Mouse (Mus musculus) heart, adult 9 months (tissue): ENCODE data around the gene Gm36210.
"Not testable (repeated sequence)": the region's sequence is repeated elsewhere in the genome, so short reads cannot be mapped to it uniquely, and the experiment has no call there.

Experiments
- DNase-seq, 2 experiments: peaks; one replicate each; pipeline ENCODE4 v3.0.0; 2022; ENCODE audit warnings: low spot score in 2 of 2

The Gm36210 gene

DNA sequence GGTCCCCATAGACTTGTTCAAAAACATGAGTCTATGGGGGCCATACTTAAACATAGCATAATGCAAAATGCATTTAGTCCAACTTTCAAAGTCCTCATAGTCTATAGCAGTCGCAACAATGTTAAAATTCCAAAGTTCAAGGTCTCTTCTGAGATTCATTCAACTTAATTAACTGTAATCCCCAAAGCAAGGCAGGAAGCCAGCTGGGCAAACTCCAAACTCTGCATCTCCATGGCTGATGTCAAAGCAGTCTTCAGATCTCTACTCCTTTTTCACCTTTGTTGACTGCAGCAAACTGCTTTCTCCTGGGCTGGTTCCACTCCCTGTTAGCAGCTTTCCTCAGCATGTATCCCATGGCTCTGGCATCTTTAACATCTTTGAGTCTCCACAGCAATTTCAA, 27.3 kb downstream of the Gm36210 start:
- DNase-seq: not testable (repeated sequence)

DNA sequence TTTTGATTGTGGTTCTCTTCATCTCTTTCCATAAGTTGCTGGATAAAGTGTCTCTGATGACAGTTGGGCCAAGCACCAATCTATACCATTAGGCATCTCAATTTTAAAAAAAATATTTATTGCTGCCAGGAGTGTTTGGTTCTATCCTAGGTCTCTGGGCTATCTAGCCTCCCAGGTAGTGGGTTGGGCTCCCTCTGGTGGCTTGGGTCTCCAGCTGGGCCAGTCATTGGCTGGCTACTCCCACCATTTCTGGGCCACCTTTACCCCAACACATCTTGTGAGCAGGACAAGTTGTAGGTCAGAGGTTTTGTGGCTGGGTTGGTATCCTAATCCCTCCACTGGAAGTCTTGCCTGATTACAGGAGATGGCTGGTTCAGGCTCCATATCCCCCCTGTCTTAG, 28.1 kb downstream of the Gm36210 start:
- DNase-seq: no peak

DNA sequence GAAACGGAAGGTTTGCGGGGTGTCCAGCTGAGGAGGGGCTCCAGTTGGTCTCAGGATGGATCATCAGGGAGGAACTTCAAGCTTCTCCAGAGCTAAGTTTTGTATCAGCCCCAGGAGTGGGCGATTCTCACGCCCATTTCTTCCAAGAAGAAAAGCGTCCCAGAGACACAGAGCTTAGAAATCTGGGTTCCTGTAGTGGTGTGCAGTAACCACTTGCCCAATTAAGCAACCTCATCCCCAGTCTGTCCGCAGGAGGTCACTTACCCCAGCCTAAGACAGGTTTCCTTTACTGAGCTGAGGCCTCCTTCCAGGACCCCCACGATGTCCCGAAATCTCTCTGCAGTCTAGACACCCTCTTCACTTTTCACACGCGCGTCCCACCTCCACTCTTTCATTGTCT, 29.1 kb downstream of the Gm36210 start:
- DNase-seq: no peak

DNA sequence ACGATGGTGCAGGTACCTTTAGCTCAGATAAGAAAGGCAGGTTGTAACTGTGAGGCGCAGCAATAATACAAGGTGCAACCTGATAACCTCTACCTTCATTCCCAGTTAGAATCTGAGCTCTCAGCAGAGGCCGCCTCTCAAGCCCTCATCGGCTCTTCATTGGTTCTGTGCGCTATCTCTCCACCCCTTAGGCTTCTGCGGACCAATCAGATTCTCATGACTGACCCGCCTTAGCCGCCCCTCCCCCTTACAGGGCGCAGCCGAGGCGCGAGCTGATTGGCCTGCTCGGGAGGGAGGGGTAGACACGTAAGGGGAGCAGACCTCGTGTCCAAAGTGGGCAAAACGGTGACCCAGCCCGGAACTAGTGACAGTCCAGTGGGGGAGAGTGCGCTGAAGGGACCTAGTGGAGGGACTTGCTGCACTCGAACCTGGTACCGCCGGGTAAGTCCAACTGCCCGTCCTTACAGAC, 29.5 kb downstream of the Gm36210 start, which contains the start of gene Isoc2a:
Gene Isoc2a (plus strand): TSS at position 401 of the 469 bp plus-strand sequence.
- peak; percentile 92 to 93 for DNase-seq

DNA sequence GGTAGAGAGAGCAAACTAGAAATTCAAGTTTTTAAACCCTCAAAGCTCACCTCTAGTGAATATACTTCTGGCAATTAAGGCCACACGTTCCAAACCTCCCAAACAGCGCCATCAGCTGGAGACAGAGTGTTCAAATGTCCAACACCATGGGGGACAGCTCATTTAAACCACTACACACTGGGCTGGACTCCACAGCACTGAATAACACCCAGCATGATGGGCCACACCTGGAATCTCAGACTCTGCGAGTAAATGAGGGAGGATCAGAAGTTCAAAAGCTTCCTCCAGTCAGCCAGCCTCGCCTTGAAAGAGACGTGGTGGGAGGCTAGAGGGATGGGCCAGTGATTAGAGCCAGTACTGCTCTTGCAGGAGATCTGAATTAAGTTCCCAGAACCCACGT, 36.2 kb downstream of the Gm36210 start, which contains the start of gene Isoc2b:
Gene Isoc2b (minus strand): TSS at position 126 of the 400 bp plus-strand sequence.
- no peak for DNase-seq

DNA sequence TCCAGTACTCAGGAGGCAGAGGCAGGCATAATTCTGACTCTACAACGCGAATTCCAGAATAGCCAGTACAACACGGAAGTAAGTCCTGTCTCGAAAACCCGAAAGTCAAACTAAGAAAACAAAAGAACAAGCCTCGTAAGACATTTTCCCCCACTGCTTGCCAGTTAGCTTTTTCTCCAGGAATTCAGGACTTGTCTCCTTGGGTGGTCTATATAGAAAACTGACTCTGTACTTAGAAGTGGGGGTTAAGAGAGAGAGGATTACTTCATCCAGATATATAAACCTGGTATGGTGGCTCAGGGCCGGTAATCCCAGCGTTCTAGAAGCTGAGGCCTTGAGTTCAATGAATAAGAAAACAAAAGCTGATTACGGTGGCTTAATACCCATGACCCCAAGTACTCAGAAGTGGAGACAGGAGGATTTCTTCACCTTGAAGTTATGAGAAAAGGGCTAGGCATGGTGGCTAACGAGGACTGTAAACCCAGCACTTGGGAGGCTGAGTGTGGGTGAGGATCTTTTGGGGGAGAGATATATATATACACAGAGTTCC, 39.6 kb downstream of the Gm36210 start:
- no peak for DNase-seq

- DNase-seq: peak; percentile 99
These were observed 40.5 kb downstream of the Gm36210 start for GRCm38 (mm10) chr7:4865579-4866493.

- peak in 1 of 2 experiments; percentile 41 for DNase-seq
These were observed 41.2 kb downstream of the Gm36210 start for GRCm38 (mm10) chr7:4865090-4865489.

DNA sequence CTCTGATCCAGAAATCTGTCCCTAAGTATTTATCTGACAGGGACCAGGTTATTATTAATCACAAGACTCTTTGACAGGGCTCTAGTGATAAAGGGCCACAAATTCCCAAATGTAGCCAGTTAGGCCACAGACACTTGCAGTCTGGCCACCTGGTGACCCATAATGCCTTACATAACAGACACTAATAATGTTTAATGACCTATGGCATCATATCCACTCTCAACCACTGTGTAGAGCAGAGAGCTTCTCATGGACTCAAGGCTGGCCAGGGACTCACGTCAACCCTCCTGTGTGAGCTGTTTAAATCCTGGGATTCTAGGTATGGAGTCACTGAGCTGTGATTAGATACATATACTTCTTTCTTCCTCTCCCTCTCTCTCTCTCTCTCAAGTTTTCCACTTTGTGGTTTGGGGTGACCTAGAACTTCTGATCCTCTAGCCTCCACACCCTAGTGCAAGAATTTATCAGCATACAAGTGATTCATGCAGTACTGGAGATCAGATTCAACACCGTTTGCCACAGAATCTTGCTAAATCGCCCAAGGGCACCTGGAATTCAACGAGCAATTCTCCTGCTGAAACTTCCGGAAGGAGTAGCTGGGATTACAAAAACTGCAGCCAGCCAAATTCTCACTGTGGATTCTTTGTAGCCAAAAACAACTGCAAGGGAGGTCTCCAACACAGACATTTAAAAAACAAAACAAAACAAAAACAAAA, 42.0 kb downstream of the Gm36210 start:
- no peak for DNase-seq

DNA sequence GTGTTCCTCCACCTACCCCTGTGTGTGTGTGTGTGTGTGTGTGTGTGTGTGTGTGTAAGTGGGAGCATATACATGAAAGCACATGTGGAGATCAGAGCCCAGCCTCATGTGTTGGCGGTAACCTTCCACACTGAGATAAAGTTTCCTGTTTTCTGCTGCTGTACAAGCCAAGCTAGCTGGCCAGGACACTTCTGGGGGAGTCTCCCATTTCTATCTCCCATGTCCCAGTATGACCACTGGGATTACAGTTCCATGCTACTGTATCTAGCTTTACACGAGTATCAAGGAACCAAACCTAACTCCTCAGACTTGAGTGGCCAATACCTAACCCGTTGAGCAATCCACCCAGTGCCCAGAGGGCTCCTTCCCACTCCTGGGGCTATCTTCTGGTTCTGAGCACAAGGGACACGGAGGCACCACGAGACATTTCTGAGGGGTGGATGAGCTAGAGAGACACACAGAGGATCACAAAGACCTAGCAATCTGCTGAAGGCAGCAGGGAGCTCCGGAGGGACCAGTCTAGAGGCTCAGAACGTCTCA, 42.7 kb downstream of the Gm36210 start:
- no peak for DNase-seq

- DNase-seq: peak; percentile 59 to 81
These were observed 43.3 kb downstream of the Gm36210 start for GRCm38 (mm10) chr7:4863041-4863440.

DNA sequence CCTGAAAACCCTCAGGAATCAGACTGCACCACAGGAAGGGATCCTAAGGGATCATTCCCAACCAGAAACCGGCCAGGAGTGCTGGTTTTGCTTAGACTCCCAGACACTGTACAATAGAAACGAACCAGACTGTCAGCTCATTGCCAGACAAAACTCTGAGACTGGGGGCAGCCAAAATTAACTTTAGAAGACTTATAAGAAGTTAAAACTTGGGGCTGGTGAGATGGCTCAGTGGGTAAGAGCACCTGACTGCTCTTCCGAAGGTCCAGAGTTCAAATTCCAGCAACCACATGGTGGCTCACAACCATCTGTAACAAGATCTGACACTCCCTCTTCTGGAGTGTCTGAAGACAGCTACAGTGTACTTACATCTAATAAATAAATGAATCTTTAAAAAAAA, 45.4 kb downstream of the Gm36210 start:
- not testable (repeated sequence) for DNase-seq

GRCm38 (mm10) chr7:4859418-4859978, 46.8 kb downstream of the Gm36210 start:
- DNase-seq: no peak

GRCm38 (mm10) chr7:4857321-4857720, 49.0 kb downstream of the Gm36210 start:
- no peak for DNase-seq

DNA sequence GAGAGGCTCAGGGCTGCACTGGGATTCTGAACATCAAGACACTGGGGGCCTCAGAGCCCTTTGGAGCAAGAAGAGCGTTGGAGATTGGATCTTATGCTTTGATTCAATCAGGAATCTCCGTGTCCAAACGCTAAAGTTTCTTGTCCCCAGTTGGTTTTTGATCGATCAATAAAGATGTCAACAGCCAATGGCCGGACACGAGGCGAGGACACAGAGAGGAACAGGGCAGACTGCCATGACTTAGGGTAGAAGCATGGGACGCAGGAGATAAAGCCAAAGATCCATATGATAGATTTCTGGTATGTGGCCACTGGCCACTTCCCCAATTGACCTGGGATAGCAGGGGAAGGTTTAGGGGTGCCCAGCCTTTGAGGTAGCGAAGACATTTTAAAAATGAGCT, 49.8 kb downstream of the Gm36210 start:
- DNase-seq: no peak

- DNase-seq: no peak
These were observed 52.7 kb downstream of the Gm36210 start for GRCm38 (mm10) chr7:4853613-4854012.

GRCm38 (mm10) chr7:4851315-4851688, 55.0 kb downstream of the Gm36210 start:
- no peak for DNase-seq

DNA sequence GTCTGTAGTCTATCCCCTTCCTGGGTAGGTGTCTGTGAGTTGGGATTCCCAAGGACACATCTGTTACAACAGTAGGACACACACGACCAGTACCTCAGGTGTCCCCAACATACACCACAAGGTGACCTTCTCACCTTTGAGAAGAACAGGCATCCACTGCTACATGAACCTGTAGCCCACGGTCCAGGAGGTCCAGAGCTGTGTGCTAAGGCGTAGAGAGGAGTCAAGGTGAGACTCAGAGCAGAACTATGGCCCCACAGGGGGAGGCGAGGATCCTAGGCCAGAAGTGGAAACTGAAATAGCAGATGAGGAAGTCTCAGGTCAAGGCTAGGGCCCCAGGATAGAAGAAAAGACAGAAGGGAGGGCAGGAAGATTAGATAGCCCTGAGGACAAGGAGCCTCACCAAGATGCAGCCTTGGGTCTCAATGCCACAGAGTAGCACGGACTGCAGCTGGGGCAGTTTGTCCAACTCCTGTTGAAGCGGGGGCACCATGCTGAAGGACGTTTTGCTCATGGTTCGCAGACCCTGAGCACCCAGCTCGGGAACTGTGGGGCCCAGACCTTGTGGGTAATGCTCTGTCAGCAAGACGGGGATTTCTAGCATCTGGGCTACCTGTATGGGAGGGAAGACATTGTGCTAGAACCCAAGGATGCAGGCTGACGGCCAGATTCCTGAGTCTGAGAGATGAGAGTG, 55.5 kb downstream of the Gm36210 start:
- DNase-seq: no peak

- DNase-seq: no peak
These were observed 56.9 kb downstream of the Gm36210 start for GRCm38 (mm10) chr7:4849372-4849771.
